Mouse (Mus musculus) ES-Bruce4 (cell line): ENCODE measurements at regions not wholly inside any gene's neighbourhood (a gene's known extent, or its start where the extent isn't known, plus 50 kb on each side); places are given as distances from the start of the nearest gene placed in this dataset.

Experiments
- CTCF ChIP-seq: IDR thresholded peaks from one replicate; pipeline ENCODE4 v1.8.1; 2011; ENCODE audit warnings: low read depth, low read length
- EP300 ChIP-seq: IDR thresholded peaks from 2 replicates; pipeline ENCODE4 v1.6.1; 2011; ENCODE audit warnings: low read depth, low read length; ENCODE audit not compliant: insufficient read depth
- POLR2A ChIP-seq: IDR thresholded peaks from one replicate; pipeline ENCODE4 v1.8.1; 2011; ENCODE audit warnings: low read length; ENCODE audit not compliant: insufficient read depth

GRCm38 (mm10) chr10:42075545-42075944 is 57.3 kb upstream of the Armc2 start:
- TF ChIP-seq CTCF: no peak
- TF ChIP-seq EP300: no peak
- no peak for TF ChIP-seq POLR2A
